Mouse (Mus musculus): ENCODE results near the gene Rft1.

Rft1 gene

GRCm38 (mm10) chr14:30736413-30736812, 82.3 kb downstream of the Rft1 start:
- no peak for DNase-seq

Measured in thymus, adult 18-20 months (tissue).